Mouse (Mus musculus) left cerebral cortex, postnatal 25 days (tissue): Measurements from ENCODE around the gene Syt11. TPM values are rescaled to one million over a fixed set of nuclear protein-coding genes. Genes with fewer than 3 reads are reported as not detected.
"Not testable (repeated sequence)": the region's sequence is repeated elsewhere in the genome, so short reads cannot be mapped to it uniquely, and the experiment has no call there.

Source experiments
- DNase-seq, 2 experiments: peaks; one replicate each; pipeline ENCODE4 v3.0.0; 2022; ENCODE audit warnings: low spot score in 2 of 2, mixed read lengths in 1 of 2
- intact Hi-C: fragments of 180-260 bp; cut with DNase I; formaldehyde crosslinking; loops from one replicate; pipeline ENCODE4 v1.15.1; 2025
- total RNA-seq, 2 experiments: library from RNA; stranded (reverse); gene quantifications; 2 replicates each; pipeline ENCODE4 v1.2.3; 2021

Syt11 gene
- total RNA-seq, 2 experiments from 2014 or later: 527 to 544 TPM

DNA sequence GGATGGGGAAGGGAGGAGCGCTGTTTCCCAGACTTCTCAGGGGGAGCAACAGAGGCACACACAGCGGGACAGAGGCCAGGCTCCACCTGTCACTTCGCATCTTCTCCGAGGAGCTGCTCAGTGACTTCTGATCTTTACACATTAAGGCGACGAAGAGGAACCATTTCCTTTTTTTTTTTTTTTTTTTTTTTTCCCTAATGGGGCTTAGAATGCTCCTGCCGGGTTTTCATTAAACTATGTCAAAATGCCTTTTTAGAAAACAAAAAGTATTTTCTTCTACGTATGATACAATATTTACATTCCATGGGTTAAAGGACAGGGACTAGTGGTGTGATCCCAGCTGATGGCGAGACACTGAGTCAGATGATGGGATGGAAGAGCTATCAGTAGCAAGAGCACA is 29.4 kb downstream of the Syt11 start:
- intact Hi-C loops: no loop called here
- no peak for DNase-seq

DNA sequence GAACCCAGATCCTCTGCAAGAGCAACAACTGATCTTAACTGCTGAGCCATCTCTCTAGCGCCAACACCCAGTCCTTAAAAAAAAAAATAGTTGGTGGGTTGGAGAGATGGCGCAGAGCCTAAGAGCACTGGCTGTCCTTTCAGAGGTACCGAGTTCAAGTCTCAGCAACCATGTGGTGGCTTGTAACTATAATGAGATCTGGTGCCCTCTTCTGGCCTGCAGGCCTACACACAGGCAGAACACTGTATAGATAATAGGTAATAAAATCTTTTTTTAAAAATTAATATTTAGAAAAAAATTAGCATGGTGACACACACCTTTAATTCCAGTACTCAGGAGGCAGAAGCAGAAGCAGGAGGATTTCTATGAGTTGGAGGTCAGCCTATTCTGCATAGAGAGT is 34.8 kb downstream of the Syt11 start:
- intact Hi-C loops: no loop called here
- DNase-seq: no peak

DNA sequence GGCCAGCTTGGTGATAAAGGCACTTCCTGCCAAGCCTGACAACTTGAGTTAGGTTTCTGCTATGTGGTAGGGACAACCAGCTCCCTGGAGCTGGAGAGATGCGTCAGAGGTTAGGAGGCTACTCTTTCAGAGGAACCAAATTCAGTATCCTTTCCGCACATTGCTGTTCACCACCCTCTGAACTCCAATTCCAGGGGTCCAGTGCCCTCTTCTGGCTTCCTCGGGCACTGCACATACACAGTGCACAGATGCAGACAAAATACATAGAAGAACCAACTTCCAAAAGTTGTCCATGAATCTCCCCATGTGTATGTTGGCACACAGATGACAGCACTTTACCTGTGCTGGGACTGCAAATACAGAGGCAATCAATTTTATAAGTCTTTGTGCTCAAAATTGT is 36.3 kb downstream of the Syt11 start:
- intact Hi-C loops: loop anchor here (2.0 to 5.0 kb wide), 2 partner anchors 61 to 148 kb away; no protein-coding TSS in a partner anchor
- peak; percentile 37 to 43 for DNase-seq

DNA sequence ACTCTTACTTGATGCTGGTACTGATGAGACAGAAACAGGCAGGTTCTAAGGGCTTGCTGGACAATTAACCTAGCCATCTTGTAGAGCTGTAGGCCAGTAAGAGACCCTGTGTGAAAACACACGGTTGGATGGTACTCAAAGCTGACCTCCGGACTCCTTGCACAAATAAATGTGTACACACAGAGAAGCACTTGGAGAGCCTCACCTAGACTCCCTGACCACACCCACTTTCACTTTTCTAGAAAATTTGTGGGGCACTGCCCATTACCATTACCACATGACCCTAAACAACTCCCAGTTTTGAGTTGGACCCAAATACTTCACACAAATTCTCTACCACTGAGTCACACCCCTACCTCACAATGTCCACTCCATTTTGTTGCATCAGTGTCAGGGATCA is 38.4 kb downstream of the Syt11 start:
- intact Hi-C loops: loop anchor here (5.0 kb wide), 1 partner anchor 59 kb away; no protein-coding TSS in a partner anchor

DNA sequence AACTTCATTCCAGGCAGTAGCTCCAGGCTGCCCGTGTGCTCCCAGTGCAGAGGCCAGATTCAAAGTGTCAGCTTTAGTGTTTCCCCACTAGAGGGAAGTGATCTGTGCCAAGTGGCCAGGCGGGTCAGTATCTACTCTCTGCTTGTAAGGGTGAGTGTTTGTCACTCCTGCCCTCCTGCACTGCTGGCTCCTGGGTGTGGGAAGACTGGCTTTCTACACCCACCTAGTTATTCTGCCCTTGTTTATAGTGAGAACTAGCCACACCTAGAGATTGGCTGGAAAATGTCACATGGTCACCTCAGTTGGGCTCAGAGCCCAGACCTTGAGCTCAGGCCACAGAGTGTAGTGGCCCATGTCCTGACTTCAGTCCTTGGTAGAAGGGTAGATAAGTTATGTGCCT is 55.9 kb downstream of the Syt11 start:
- DNase-seq: no peak
- intact Hi-C loops: no loop called here

More for the DNA sequence above, 38.4 kb downstream of the Syt11 start:
- DNase-seq: no peak

DNA sequence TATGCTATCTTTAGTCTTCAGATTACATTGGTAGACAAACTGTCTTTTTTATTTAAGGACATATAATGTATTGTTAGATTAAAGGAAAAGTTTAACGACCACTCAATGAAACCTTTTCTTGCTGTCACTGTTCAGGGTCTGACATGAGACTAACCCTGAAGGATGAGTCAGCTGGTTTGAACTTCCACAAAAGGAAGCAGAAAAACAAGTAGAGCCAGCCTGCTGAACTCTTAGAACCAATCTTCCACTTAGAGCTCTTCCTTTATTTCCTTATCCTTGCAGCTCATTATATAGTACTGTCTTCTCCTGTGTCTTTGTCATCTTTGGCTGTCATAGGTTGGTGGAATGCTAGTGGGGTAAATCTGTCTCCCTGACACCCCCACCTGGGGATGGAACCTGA is 57.1 kb downstream of the Syt11 start:
- intact Hi-C loops: no loop called here
- DNase-seq: no peak

DNA sequence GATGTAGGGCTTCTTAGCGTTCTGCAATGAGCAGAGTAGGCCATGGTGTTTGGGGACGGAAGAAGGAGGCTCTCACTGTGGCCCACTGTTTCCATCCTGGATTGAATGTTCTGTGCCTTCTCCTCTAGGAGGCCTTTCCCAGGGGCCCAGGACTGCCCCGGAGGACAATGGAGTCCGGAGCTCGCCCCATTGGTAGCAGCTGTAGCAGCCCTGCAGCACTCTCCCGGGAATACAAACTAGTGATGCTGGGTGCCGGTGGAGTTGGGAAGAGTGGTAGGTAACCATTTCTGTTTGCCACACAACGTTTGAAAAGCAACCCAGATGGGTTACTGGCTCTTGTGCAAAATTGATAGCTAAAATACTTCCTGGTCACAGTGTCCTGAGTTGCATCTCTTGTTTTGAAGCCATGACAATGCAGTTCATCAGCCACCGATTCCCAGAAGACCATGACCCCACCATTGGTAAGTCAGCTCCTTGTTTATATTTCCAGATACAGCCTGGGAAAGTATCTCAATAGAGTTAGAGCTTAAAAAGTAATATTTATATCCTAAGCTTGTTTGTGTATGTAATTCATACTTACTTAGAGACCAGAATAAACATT is 57.7 kb downstream of the Syt11 start:
- no peak for DNase-seq
- intact Hi-C loops: no loop called here

DNA sequence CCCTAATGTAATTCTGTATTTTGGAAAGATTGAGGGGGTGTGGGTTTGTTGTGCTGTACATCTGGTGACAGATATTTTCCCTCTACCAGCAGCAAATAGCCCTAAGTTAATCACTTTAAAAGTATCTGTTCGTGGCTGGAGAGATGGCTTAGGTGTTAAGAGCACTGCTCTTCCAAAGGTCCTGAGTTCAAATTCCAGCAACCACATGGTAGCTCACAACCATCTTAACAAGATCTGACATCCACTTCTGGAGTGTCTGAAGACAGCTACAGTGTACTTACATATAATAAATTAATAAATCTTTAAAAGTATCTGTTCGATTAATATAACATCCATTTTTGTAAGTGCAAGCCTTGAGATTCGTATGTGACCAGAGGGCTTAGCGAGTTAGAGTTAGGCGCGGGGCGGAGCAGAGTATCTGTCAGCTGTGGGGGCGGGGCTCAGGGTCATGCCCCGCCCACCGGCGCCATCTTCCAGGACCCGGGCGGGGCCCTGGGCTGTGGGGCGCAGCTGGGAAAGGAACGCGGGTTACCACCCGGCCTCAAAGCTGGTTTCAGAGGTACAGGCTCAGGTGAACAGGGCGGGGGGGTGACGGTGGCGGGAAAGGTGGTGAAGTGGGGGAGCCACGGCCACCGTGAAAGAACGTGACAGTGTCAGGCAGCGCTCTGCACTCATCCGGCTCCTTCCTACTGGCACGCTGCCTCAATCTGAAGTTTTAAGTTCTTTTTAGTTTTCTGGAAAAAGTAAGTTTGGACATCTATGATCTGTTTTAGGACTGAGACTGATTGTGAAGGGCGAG is 58.4 kb downstream of the Syt11 start, which contains the start of gene Rit1:
Gene Rit1 (plus strand): TSS at position 440 of the 799 bp plus-strand sequence.
- DNase-seq: peak; percentile 74 to 77
- intact Hi-C loops: no loop called here

DNA sequence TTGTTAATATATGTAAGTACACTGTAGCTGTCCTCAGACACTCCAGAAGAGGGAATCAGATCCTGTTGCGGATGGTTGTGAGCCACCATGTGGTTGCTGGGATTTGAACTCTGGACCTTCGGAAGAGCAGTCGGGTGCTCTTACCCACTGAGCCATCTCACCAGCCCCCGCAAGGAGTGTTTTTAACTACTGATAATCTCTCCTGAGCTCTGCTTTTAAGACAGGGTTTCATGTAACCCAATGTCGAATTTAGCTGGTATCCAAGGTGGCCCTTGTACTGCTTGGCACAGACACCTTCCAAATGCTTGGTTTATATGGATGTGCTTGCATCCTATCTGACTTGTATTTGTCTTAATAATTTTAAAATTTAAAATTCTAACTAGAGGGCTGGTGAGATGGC is 59.2 kb downstream of the Syt11 start:
- intact Hi-C loops, DNase-seq: not testable (repeated sequence)

DNA sequence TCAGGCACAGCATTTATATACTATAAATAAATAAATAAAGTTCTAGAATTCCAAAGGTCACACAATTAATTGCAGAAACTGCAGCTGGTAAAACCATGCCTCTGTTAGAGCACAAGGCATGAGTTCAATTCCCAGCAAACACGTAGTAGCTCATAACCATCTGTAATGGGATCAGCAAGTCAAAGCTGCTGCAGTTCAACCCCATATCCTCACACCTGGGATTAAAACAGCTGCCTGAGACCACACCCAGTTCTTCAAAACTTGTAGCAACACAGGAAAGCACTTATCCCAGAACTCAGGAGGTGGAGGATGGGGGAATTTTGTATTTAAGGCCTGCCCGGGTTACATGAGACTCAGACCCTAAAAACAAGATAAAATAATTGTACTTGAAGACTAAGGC is 60.2 kb downstream of the Syt11 start:
- intact Hi-C loops: no loop called here
- DNase-seq: no peak

DNA sequence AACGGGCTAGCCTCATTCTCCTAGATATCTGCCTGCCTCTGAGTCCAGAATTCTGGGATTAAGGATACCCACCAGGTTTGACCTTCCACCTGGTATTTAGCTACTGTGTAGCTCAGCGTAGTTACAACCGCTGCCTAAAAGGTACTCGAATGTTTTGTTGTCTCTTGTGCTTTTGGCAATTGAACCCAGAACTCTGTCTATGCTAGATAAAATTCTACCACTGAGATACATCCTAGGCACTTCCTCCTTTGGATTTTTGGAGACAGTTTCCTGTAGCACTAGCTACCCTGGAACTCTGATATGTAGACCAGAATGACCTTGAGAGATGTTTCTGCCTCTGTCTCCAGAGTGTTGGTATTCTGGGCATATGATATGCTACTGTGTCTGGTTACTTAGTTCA is 61.3 kb downstream of the Syt11 start:
- intact Hi-C loops: no loop called here
- no peak for DNase-seq

DNA sequence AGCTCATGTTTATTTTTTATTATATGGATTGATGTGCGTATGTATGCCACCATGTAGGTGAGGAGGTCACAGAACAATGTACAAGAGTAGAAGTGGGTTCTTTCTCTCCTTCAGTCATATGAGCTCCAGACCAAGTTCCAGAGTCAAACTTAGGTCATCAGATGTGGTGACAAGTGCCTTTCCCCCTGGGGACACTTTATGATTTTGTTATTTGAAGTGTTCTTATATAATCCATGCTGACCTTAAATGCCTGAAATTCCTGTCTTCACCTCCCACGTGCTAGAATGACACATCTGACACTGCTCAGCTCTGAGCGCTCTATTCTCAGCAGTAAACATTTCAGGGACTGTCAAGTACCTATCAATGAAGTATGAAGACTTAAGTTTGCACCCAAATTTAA is 73.7 kb downstream of the Syt11 start:
- intact Hi-C loops: no loop called here
- no peak for DNase-seq

DNA sequence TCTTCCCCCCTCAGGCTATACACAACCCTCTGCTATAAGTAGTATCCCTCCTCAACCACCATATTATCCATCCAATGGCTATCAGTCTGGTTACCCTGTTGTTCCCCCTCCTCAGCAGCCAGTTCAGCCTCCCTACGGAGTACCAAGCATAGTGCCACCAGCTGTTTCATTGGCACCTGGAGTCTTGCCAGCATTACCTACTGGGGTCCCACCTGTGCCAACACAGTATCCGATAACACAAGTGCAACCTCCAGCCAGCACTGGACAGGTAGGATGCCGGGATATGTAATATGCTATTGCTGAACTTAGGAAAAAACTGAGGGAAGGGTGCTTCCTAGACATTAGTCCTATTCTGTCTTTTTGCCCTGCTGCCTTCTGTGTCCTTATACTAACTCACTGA is 74.7 kb downstream of the Syt11 start:
- no peak for DNase-seq
- intact Hi-C loops: no loop called here

DNA sequence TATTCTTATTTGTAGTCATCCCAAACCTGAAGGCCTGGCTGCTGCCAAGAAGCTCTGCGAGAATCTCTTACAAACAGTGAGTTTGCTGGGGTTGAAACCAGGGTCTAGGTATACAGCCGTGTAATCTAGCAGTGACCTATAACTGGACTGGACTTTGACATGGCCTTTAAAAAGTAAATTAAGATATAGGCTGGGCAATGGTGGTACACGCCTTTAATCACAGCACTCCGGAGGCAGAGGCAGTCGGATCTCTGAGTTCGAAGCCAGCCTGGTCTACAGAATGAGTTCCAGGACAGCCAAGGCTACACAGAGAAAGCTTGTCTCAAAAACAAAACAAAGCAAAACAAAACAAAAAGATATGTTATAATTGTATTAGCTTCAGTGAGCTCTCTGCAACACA is 76.1 kb downstream of the Syt11 start:
- DNase-seq: no peak
- intact Hi-C loops: loop anchor here (10.0 kb wide), 1 partner anchor 346 kb away; no protein-coding TSS in a partner anchor

DNA sequence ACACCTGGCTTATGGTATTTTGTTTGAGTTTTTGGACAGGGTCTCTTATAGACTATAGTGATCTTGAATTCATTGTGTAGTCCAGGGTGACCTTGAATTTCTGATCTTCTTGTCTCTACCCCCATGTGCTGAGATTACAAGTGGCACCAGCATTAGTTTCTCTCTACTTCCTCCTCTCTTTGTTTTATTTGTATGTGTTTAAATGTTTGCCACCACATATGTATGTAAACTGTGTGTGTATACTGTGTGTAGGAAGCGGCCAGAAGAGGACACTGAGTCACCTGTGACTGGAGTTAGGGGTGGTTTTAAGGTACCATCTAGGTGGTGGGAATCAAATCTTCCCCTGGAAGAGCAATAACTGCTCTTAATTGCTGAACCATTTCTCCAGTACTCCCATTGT is 76.9 kb downstream of the Syt11 start:
- DNase-seq: no peak
- intact Hi-C loops: loop anchor here (10.0 kb wide), 1 partner anchor 347 kb away; no protein-coding TSS in a partner anchor

DNA sequence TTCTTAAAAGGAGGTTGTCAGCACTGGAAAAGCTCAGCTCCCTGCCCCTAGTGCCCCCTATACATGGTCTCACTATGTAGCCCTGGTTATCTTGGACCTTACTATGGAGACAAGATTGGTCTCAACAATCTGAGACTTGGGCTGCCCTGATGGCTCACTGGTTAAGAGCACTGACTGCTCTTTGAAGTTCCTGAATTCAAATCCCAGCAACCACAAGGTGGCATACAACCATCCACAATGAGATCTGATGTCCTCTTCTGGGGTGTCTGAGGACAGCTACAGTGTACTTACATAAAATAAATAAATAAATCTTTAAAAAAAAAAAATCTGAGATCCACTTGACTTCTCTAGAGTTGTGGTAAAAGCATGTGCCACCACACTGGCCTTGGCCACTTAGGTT is 79.4 kb downstream of the Syt11 start:
- DNase-seq: no peak
- intact Hi-C loops: loop anchor here (10.0 kb wide), 1 partner anchor 349 kb away; no protein-coding TSS in a partner anchor

Other genes with a start within 250 kb of the Syt11 start
- gene Mex3a, start 242.8 kb downstream of the Syt11 start, total RNA-seq: 1 to 10 TPM; 2.8 to 3.0 TPM
- not detected for gene Rab25, start 226.9 kb downstream of the Syt11 start, total RNA-seq
- gene Lamtor2, start 222.1 kb downstream of the Syt11 start, total RNA-seq: 10 to 100 TPM; 96.9 to 99.5 TPM
- gene Ubqln4, start 221.4 kb downstream of the Syt11 start, total RNA-seq: 100 to 1,000 TPM; 128 to 129 TPM
- 100 to 1,000 TPM in 1 of 2 experiments, 10 to 100 TPM in 1; 97.7 to 106 TPM for gene Ssr2, start 199.3 kb downstream of the Syt11 start, total RNA-seq
- 100 to 1,000 TPM; 245 to 246 TPM for gene Arhgef2, start 169.2 kb downstream of the Syt11 start, total RNA-seq
- not detected for gene Rxfp4, start 122.0 kb downstream of the Syt11 start, total RNA-seq
- 10 to 100 TPM; 54.0 to 57.1 TPM for gene Khdc4, start 89.4 kb downstream of the Syt11 start, total RNA-seq
- 10 to 100 TPM; 49.1 to 49.9 TPM for gene Rit1, start 58.3 kb downstream of the Syt11 start, total RNA-seq
- 10 to 100 TPM; 41.2 to 46.0 TPM for gene Gon4l, start 60.1 kb upstream of the Syt11 start, total RNA-seq
- gene Msto1, start 138.8 kb upstream of the Syt11 start, total RNA-seq: 10 to 100 TPM; 22.5 to 23.6 TPM
- gene Ash1l, start 175.5 kb upstream of the Syt11 start, total RNA-seq: 10 to 100 TPM; 79.1 to 83.5 TPM
- 100 to 1,000 TPM; 103 to 104 TPM for gene Dap3, start 176.0 kb upstream of the Syt11 start, total RNA-seq